Mouse (Mus musculus) natural killer cell, adult 2 months (primary cell): Measurements from ENCODE around the gene Smoc1.

ENCODE experiments used
- DNase-seq, 2 experiments: peaks; one replicate each; pipeline ENCODE4 v3.0.0; 2022; ENCODE audit warnings: low spot score in 2 of 2

Smoc1 gene

DNA sequence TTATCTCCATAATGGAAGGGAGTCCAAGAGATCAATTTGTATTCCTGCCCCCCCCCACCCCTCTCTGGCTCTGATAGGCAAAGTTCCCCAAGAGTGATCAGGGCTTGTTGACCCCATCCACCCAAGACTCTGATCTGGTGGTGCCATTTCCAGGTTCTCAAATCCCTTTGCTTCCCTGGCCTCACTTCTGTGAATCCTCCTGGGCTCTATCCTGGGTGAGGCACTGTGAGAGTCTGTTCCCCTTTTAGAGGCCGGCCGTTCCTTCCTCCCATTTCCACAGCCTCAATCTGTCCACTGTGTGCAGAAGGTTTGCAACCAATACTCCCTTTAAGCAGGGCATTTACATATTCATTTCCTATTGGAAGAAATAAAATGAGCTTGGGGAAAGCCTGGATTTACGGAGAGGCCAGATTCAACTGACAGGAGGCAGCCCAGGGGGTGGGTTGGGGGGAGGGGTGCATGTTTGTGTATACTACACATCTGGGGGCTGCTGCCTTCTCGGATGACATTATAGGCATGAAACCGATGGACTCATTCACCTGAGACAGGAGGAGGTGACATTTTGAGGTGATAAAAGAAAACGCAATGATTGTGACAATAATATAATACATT lies 199.5 kb downstream of the Smoc1 start:
- no peak for DNase-seq

DNA sequence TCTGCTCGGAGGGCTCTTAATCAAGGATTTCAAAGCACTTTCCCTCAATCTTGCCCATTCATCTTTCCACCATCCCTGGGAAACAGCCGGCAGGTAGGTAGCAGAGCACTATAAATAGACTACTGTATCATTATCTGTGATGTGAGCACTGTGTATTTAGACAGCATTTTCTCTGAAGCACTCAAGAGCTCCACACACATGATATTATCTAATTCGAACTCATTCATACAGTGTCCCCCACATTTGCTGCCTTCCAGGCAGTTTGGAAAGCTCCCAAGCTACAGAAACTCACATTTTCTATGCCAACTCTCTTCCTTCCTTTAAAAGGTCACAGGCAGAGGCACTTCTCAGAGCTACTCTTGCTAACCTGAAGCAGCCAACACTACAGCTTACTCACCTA lies 200.0 kb downstream of the Smoc1 start:
- DNase-seq = no peak

DNA sequence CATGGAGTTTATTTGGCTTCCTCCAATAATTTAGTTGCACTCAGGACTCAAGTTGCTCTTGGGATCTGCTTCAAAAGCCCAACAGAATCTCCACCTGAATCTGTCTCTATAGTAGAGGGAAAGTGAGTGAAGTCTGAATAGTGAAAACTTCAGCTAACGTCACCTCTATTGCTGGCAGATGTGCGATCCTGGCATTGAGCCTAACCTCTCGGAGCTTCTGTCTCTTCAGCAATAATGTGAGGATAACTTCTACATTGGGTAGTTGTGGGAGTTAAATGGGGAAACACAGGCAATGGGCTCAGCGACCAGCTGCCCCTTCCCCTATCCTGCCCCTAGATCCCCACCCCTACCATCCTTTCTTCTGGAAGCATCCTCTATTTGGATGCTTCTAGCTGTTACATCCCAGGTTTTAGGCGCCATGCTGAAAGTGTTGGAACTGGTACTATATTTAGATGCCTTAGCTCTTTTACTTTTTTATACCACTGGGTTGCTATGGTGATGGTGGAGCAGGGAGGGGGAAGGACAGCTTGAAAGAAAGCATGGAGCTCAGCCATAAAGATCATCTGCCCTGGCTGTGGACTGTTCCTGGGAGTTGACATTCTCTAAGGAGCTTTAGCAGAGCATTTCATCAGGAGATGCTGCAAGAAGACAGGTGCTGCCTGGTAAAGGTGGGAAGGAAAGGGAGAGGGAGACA lies 201.3 kb downstream of the Smoc1 start:
- no peak for DNase-seq

DNA sequence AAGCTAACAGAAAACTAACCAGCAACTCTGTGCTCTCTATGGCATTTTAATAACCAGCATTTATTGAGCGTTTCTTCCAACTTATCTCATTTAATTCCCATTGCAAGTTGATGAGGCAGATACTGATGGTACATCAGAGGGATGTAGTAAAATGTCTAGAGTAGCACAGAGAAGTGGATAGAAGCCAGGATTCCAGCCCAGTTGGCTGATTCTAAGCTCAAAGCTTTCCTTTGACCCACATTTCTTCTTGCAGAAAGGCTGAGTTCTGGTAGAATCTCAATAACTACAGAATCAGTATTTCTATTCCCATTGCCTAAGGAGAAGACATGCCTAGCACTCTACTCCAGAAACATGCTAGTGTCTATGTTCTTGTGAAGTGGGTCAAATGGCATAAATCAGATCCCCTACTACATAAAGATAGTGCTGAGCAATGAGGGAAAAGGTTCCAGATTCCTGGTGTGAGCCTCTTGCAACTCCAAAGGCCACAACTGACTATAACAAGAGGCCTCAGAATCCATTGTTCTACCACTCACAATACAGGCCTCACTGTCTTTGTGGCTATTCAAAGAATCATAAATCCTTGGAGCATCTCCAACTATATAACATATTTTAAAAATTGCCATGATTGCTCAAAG lies 207.3 kb downstream of the Smoc1 start:
- DNase-seq = no peak

DNA sequence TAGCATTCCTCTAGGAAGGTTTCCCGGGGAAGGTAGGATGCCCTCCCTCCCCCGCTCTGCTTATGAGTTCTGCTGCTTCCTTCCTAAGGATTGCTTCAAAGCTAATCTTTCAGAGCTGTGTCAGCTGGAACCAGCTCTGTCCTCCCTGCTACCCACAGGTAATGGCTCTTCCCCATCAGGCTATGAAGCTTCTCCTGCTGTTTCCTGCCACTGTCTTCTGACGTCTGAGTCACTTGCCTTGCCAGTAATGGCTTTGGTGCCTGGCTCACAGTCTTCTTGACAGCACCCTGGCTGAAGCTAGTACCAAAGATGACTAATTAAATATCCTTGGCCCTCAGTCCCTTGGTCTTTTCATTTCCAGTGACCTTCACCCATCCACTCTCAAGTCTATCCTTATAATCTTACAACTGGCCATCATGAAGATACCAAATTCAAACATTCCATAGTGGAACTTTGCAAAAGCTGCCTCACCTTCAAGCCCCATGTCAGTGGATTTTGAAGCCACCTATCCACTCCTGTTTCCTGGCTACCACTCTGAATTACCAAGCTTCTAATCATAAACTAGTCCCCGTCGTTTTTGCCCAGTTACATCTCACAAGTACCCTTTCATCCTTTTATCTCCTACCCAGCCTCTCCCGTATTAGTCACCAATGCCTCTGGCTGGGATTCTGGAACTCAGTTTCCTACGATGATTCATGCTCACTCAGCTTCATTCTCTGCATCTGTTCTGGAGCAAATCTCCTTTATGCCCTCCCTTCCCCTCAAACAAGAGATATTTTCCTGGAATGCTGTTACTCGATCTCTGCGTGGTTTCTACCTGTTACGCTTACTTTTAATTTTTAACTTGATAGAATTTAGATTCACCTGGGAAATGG lies 209.1 kb downstream of the Smoc1 start:
- DNase-seq = no peak
